Mouse (Mus musculus) adrenal gland, postnatal 25 days (tissue): ENCODE measurements around the gene Olfr481. TPM values are rescaled to one million over a fixed set of nuclear protein-coding genes. Genes with fewer than 3 reads are reported as not detected.

Experiments used
- DNase-seq: peaks from one replicate; pipeline ENCODE4 v3.0.0; 2021; ENCODE audit warnings: mixed read lengths
- long read RNA-seq: library from polyadenylated mRNA; stranded (forward); transcript quantifications from one replicate; pipeline ENCODE4 v2.0.0, GENCODE M21; 2021
- total RNA-seq: library from RNA; stranded (reverse); gene quantifications from 2 replicates; pipeline ENCODE4 v1.2.3, GENCODE M21; 2021

Gene Olfr481
- total RNA-seq, result not detected in 2 replicates
- long read RNA-seq, result 0 reads

GRCm38 (mm10) chr7:108079555-108079954 lies at the start of gene Olfr481:
Olfr481 (plus strand) TSS chr7:108079855.
- DNase-seq, result no peak

- no peak for DNase-seq
Observed at GRCm38 (mm10) chr7:108033889-108034288, 45.8 kb upstream of the Olfr481 start, which contains the start of gene Olfr478. Olfr478 (minus strand) TSS chr7:108033989.

DNA sequence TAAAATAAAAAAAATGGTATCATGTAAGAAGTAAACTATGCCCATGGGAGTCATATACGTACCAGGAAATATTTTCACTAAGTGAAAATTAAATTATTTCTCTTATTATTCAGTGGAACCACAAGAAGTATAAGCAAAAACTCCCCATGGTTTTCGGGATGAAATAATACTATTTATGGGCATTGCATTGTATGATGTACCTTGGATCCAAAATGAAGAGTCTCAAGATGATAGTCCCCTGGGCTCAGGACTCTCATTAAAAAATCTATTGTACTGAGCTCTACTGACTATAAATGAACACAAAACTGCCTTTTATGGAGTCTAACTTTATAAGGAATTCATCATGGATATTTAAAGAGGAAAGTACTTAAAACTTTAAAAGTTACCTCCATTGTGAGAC lies 29.3 kb upstream of the Olfr481 start, which contains the start of gene Olfr479:
Gene Olfr479, plus strand, starts transcription at position 301 of the 400 bp plus-strand sequence.
- no peak for DNase-seq

DNA sequence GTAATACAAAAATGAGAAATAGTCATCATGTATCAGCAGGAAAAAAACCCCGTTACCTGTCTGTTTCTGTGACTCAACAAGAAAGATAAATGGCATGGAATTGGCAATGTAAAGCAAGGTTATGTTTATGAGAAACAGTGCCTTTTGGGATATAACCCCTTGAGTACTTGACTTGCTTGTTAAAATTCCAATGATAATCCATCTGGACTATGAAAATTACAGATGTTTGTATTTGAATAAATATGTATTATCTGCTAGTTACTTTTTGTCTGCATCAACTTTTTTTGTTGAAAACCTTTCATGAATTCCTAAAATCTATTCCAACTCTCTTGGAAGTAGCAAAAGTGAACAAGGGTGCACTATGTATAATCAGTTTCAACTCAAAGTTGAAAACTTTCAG lies 12.4 kb upstream of the Olfr481 start, which contains the start of gene Olfr480:
Gene Olfr480, minus strand, starts transcription at position 101 of the 400 bp plus-strand sequence.
- no peak for DNase-seq

DNA sequence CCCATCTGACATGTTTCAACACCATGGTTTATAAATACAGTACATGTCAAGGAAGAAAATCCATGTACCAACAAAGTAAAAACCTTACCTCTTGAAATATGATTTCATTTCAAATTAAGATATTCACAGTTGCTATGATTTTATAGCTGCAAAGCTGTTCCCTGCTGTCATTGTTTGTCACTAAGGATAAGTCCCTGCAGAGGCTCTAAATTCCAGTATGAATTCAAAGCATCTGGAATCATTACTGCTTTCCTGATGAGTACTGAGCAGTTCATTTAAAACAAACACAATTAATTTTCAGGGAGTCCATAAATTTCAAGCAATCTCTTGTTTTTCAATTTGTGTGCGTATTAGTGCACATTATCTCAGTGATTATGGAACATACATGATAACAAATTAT lies 17.8 kb downstream of the Olfr481 start, which contains the start of gene Olfr482:
Gene Olfr482, minus strand, starts transcription at position 101 of the 400 bp plus-strand sequence.
- DNase-seq, result no peak

- DNase-seq, result no peak
Observed at GRCm38 (mm10) chr7:108100549-108100948, 20.9 kb downstream of the Olfr481 start, which contains the start of gene Olfr483. Olfr483 (plus strand) TSS chr7:108100849.

DNA sequence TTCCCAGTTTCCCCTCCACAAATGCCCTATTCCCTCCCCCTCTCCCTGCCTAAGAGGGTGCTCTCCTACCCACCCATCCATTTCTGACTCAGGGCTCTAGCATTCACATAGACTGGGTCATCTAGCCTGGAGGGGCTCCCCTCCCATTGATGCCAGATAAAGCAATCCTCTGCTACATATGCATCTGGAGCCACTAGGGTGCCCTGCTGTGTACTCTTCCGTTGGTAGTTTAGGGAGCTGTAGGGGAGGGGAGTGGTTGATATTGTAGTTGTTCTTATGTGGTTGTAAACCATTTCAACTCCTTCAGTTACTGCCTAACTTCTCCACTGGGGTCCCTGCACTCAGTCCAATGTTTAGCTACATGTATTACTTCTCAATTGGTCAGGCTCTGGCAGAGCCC lies 41.0 kb downstream of the Olfr481 start:
- no peak for DNase-seq

GRCm38 (mm10) chr7:108121416-108121815 lies 41.8 kb downstream of the Olfr481 start:
- no peak for DNase-seq

- DNase-seq, result no peak
Observed at GRCm38 (mm10) chr7:108127349-108127748, 47.7 kb downstream of the Olfr481 start, which contains the start of gene Olfr484. Olfr484 (minus strand) TSS chr7:108127449.

Other genes with a start within 250 kb of the Olfr481 start
- not detected in 2 replicates for gene Olfr470, start 232.4 kb upstream of the Olfr481 start, total RNA-seq
- not detected in 2 replicates for gene Olfr472, start 182.0 kb upstream of the Olfr481 start, total RNA-seq
- not detected in 2 replicates for gene Olfr473, start 149.4 kb upstream of the Olfr481 start, total RNA-seq
- not detected in 2 replicates for gene Olfr474, start 125.2 kb upstream of the Olfr481 start, total RNA-seq
- gene Olfr476, start 115.1 kb upstream of the Olfr481 start, total RNA-seq, result not detected in 2 replicates
- not detected in 2 replicates for gene Olfr477, start 93.2 kb upstream of the Olfr481 start, total RNA-seq
- not detected in 2 replicates for gene Olfr478, start 45.9 kb upstream of the Olfr481 start, total RNA-seq
- gene Olfr479, start 29.2 kb upstream of the Olfr481 start, total RNA-seq, result not detected in 2 replicates
- not detected in 2 replicates for gene Olfr480, start 12.5 kb upstream of the Olfr481 start, total RNA-seq
- gene Olfr482, start 17.7 kb downstream of the Olfr481 start, total RNA-seq, result 2.1 and 2.7 TPM in 2 replicates
- gene Olfr483, start 21.0 kb downstream of the Olfr481 start, total RNA-seq, result not detected in 2 replicates
- not detected in 2 replicates for gene Olfr484, start 47.6 kb downstream of the Olfr481 start, total RNA-seq
- not detected in 2 replicates for gene Olfr485, start 80.0 kb downstream of the Olfr481 start, total RNA-seq
- not detected in 2 replicates for gene Olfr486, start 92.9 kb downstream of the Olfr481 start, total RNA-seq
- not detected in 2 replicates for gene Olfr487, start 134.8 kb downstream of the Olfr481 start, total RNA-seq
- gene Olfr488, start 178.5 kb downstream of the Olfr481 start, total RNA-seq, result not detected in 2 replicates
- not detected in 2 replicates for gene Olfr490, start 209.1 kb downstream of the Olfr481 start, total RNA-seq
- gene Olfr491, start 233.6 kb downstream of the Olfr481 start, total RNA-seq, result not detected in 2 replicates
- not detected in 2 replicates for gene Olfr492, start 243.8 kb downstream of the Olfr481 start, total RNA-seq